Mouse (Mus musculus) testis, adult 2 months (tissue): ENCODE results near the gene Pogz. TPM values are rescaled to one million over a fixed set of nuclear protein-coding genes. Genes with fewer than 3 reads are reported as not detected.

Experiments
- H3K27ac ChIP-seq: fragments of 200-500 bp; 2 replicates; pipeline ENCODE4 v1.5.1; 2012; ENCODE audit warnings: low read depth, low read length; ENCODE audit not compliant: control insufficient read depth, insufficient read depth
- H3K27me3 ChIP-seq: fragments of 200-500 bp; 2 replicates; pipeline ENCODE4 v1.6.1; 2012; ENCODE audit warnings: mild to moderate bottlenecking, low read length, moderate library complexity; ENCODE audit not compliant: control insufficient read depth, insufficient read depth
- H3K36me3 ChIP-seq: fragments of 200-500 bp; 2 replicates; pipeline ENCODE4 v1.6.1; 2012; ENCODE audit warnings: mild to moderate bottlenecking, low read length; ENCODE audit not compliant: control insufficient read depth, insufficient read depth
- H3K4me1 ChIP-seq: fragments of 200-500 bp; 2 replicates; pipeline ENCODE4 v1.6.1; 2012; ENCODE audit warnings: low read length; ENCODE audit not compliant: control insufficient read depth, insufficient read depth
- H3K4me3 ChIP-seq: fragments of 200-500 bp; 2 replicates; pipeline ENCODE4 v1.5.1; 2012; ENCODE audit warnings: low read depth, mild to moderate bottlenecking, low read length, moderate library complexity, mixed read lengths; ENCODE audit not compliant: control insufficient read depth
- CTCF ChIP-seq: fragments of 200-500 bp; IDR thresholded peaks from 2 replicates; pipeline ENCODE4 v1.5.1; 2012; ENCODE audit warnings: low read depth, mild to moderate bottlenecking, inconsistent platforms, low read length, moderate library complexity; ENCODE audit not compliant: control insufficient read depth, insufficient read depth, insufficient replicate concordance
- POLR2A ChIP-seq: fragments of 200-500 bp; IDR thresholded peaks from 2 replicates; pipeline ENCODE4 v1.6.1; 2012; ENCODE audit warnings: low read depth, mild to moderate bottlenecking, inconsistent platforms, low read length, moderate library complexity; ENCODE audit not compliant: control insufficient read depth
- polyA plus RNA-seq: library from polyadenylated mRNA; depleted of rRNA; stranded (reverse); fragments of >200 nt; gene quantifications from 2 replicates; pipeline ENCODE4 v1.2.3, GENCODE M21; 2012

Gene Pogz
- polyA plus RNA-seq, 1 experiment: 13.9 TPM

DNA sequence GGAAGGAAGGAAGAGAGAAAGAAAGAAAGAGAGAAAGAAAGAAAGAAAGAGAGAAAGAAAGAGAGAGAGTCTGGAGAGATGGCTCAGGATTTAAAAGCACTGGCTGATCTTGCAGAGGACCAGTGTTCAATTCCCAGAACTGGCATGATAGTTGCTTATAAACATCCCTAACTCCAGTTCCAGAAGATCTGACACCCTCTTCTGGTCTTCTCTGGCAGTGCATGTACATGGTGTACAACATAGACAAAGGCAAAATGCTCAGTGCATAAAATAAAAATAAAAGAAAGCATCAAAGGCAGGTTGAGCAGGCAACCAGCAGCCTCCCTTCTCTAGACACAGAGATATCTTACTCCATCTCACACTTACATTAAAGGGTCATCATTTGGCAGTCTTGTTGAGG, 21.8 kb upstream of the Pogz start:
- no peak overlapping the region for H3K4me3 ChIP-seq
- H3K4me1 ChIP-seq: peaks cover 4% of the 10 kb centered on the region
- no peaks in the 10 kb centered on the region for H3K36me3 ChIP-seq
- TF ChIP-seq POLR2A (no peak), CTCF (no peak)
- H3K27ac ChIP-seq: no peak overlapping the region
- no peaks in the 10 kb centered on the region for H3K27me3 ChIP-seq

DNA sequence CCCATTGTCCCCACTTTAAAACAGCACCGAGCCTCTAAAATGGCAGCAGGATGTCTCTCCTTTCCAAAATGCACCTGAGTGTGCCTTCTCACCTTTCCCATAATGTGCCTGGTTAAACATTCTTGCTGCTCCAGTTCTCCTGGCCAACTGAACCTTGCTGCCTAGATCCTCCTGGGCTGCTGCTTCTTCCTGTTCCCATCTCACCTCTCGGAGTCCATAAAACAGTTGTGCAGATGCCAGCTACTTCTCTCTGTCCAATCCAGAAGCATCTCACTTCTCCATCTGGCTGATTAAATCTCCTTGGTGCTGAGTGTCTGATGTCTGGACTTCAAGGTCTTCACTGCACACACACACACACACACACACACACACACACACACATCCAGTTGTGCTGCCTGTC, 19.6 kb upstream of the Pogz start:
- Histone ChIP-seq H3K27me3 (no peaks in the 10 kb centered on the region), H3K4me1 (peaks cover 8% of the 10 kb centered on the region), H3K4me3 (no peak overlapping the region), H3K36me3 (no peaks in the 10 kb centered on the region), H3K27ac (no peak overlapping the region)
- TF ChIP-seq CTCF (no peak), POLR2A (no peak)

DNA sequence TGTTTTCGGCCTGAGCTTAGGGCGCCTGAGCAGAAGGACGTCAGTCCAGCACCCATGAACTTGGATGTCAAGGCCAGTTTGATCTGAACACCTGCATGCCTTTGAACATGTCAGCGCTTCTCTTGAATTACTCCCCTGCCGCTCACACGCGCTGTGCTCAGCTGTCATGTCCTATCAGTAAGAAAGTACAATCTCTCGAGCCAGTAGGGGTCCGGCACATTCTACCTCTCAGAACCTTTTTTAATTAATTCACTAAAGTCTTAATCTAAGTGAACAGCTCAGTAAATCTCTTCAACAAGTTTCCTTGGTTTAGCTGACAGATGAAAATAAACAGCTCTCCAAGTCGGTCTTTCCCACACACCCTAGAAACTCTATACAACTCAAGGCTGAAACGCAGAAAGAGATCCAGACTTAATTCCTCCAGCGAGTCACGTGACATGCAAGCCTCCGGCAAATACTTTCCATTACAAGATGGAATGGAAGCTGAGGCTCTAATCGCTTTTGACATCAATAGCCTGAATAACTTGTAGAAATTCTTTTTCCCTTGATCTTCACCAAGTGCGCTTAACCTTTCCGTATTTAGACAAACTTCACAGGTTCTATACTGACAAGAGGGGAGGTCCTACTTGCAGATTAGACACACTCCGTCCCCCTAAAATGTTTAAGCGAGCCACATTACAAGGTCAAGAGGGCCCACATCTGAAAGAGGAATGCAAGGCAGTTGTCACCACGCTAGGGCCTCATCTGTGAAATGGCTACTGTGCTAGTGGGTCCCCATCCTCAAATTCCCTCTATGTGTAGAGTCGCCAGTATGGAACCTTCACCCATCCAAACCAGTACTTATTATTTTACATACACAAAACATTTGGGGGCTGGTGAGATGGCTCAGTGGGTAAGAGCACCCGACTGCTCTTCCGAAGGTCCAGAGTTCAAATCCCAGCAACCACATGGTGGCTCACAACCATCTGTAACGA, 17.6 kb upstream of the Pogz start:
- Histone ChIP-seq H3K4me1 (peaks cover 7% of the 10 kb centered on the region), H3K27ac (no peak overlapping the region), H3K36me3 (no peaks in the 10 kb centered on the region), H3K4me3 (no peak overlapping the region), H3K27me3 (no peaks in the 10 kb centered on the region)
- TF ChIP-seq POLR2A (no peak), CTCF (no peak)

DNA sequence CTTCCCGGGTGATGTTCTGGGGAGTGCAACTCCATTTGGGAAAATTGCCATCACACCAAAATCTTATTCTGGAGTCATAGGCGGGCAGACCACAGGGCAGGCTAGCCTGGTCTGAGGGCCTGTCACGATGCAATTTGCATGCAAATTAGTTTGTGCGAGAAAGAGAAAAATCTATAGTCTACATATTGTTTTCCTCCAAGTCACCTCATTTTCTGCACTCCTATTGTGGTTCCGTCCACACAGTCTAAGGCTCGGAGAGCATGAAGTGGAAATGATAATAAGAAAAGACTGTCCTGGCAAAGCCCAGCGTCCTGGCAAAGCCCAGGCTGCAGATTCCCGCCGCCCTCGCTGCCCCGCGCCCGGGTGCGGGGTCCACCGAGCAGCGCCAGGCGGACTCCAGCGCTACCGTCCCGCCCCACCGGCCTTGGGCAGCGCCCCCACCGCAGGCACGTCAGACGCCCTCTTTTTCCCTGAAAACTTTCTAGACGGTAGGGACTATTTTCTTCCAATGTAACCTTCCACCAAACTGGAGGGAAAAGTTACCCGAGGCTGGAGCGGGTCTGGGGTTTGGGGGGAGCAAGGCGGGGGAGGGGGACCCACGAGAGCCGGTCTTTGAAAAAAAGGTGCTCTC, 16.2 kb upstream of the Pogz start:
- no peaks in the 10 kb centered on the region for H3K27me3 ChIP-seq
- no peaks in the 10 kb centered on the region for H3K36me3 ChIP-seq
- peaks cover 7% of the 10 kb centered on the region for H3K4me1 ChIP-seq
- H3K4me3 ChIP-seq: peak overlapping the region; percentile 89
- TF ChIP-seq CTCF: no peak
- TF ChIP-seq POLR2A: no peak
- H3K27ac ChIP-seq: peak overlapping the region; percentile 76

DNA sequence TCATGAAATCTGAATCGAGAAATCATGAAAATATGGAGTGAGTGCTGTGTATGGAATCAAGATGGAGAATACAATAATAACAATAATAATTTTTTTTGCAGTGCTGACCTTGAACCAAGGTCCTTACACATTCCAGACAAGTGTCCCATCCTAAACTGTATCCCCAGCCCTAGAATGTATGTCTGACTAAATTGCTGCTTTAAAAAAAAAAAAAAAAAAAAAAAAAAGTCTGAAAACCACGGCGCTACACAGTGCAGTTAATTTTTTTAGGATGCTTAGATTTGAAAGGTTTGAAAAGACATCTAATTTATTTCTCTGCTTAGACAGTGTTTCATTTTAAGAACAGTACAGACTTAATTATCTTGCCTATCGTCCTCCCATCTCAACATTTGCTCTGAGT, 15.3 kb upstream of the Pogz start:
- Histone ChIP-seq H3K27ac (no peak overlapping the region), H3K4me3 (no peak overlapping the region), H3K36me3 (no peaks in the 10 kb centered on the region), H3K27me3 (no peaks in the 10 kb centered on the region), H3K4me1 (peaks cover 7% of the 10 kb centered on the region)
- TF ChIP-seq CTCF (no peak), POLR2A (no peak)

DNA sequence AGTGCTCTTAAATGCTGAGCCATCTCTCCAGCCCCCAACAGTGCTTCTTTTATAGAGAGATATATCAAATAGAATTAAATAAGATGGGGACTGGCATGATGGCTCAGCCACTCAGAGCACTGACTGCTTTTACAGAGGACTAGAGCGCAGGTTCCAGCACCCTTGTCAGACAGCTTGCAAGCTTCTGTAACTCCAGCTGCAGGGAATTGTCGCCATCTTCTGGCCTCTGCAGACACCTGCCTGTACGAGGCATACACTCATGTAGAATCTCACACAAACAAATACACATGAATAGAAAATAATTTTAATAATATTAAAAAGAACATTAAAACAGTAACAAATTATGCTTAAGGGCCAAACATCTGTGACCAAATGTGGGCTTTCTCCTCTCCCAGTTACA, 13.3 kb upstream of the Pogz start:
- Histone ChIP-seq H3K36me3 (no peaks in the 10 kb centered on the region), H3K27me3 (no peaks in the 10 kb centered on the region), H3K4me3 (no peak overlapping the region), H3K4me1 (peaks cover 7% of the 10 kb centered on the region), H3K27ac (no peak overlapping the region)
- TF ChIP-seq POLR2A: no peak
- no peak for TF ChIP-seq CTCF

DNA sequence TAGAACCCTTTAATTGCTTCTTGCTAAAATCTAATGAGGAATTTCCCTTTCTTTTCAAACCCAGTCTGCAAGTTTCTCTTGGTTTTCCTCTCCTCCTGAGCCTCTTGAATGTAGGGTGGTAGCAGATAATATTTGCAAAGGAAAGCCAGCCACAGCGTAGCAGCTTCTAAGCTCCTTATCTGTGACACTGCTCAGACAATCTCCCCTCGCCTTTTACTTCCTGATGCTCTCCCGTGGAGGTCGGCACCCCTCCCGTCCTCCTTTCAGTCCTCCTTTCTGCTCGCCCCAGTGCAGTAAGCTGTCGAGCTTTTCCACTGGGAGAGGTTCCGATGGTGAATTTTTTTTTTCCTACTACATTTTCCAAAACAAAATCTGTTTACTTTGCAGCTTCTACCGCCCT, 5.3 kb upstream of the Pogz start:
- no peak overlapping the region for H3K4me3 ChIP-seq
- no peaks in the 10 kb centered on the region for H3K4me1 ChIP-seq
- TF ChIP-seq POLR2A (no peak), CTCF (no peak)
- H3K36me3 ChIP-seq: no peaks in the 10 kb centered on the region
- no peak overlapping the region for H3K27ac ChIP-seq
- H3K27me3 ChIP-seq: no peaks in the 10 kb centered on the region
